Mouse (Mus musculus) Muller cell, postnatal 12 days (primary cell): ENCODE results near the gene Arpc3.

Source experiments
- DNase-seq: peaks from one replicate; pipeline ENCODE4 v3.0.0-alpha.2; 2015; ENCODE audit errors: inconsistent ontology term

The Arpc3 gene

GRCm38 (mm10) chr5:122391786-122392180 lies at the start of gene Arpc3:
Gene Arpc3, plus strand, starts transcription at chr5:122391878.
- DNase-seq, result peak; percentile 91

DNA sequence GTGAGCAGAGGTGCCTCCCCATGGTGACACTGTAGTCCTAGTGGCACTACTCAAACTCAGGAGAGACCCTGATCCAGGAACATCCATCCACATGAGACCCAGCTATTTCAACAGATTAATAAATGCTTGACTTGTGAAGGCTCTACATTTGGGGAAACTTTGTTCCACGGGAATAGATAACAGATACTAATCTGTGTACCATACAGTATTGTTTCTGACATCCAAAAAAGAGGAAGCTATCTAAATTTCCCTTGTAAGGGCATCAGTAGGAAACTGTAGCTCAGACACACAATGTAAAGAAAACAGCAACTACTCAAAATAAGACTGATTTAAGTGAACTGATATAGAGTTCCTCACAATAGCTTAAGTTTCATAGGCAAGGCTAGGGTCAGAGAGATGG lies 48.8 kb upstream of the Arpc3 start:
- DNase-seq, result no peak

DNA sequence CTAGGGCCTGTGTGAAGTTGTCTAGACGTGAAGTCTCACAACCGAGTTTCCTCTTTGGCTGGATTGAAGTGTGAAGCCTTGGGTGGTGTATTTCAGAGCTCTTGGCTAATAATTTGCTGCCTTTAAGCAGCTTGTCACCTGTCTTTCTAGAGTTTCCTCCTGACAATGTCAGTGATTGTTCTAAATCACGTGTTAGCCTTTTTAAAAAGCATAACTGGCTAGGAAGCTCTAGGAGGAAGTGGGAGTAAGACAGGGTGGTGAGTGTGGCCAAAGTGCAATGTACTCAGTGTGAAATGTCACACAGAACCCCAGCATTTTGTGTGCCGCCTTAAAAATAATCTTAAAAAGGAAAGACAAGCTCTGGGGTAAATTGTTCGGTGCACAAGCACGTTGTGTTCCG lies 47.9 kb upstream of the Arpc3 start:
- no peak for DNase-seq

DNA sequence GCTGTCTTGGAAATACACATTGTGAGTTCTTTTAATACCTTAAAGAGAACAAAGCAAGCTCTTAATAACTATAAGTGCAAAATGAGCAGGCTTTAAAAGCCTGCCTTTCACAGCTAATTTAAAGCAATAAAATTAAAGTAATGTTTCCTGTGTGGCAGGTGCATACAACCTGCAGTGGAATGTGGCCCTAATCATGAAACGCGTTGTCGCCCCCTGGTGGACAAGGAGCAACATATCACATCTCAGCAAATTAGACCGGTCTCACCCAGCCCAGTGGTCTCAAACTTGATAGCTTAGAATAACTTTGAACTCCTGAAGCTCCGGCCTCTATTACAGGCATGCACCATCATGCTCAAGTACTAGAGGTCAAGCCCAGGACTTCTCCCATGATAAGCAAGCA lies 47.4 kb upstream of the Arpc3 start:
- peak; percentile 44 for DNase-seq

DNA sequence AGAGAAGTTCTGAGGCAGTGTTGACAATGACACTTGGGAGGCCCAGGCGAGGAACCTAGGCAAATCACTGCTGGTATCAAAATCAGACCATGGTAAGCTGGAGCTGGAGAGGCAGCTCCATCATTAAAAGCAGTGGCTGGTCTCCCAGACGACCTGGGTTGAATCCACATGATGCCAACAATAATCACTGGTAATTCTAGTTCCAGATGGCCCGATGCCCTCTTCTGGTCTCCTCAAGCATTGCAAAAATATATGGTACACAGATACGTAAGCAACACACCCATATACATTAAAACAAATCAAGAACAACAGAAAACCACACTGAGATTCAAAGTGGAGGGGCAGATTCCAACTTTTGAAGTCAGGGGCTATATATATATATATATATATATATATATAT lies 45.9 kb upstream of the Arpc3 start:
- DNase-seq, result no peak

DNA sequence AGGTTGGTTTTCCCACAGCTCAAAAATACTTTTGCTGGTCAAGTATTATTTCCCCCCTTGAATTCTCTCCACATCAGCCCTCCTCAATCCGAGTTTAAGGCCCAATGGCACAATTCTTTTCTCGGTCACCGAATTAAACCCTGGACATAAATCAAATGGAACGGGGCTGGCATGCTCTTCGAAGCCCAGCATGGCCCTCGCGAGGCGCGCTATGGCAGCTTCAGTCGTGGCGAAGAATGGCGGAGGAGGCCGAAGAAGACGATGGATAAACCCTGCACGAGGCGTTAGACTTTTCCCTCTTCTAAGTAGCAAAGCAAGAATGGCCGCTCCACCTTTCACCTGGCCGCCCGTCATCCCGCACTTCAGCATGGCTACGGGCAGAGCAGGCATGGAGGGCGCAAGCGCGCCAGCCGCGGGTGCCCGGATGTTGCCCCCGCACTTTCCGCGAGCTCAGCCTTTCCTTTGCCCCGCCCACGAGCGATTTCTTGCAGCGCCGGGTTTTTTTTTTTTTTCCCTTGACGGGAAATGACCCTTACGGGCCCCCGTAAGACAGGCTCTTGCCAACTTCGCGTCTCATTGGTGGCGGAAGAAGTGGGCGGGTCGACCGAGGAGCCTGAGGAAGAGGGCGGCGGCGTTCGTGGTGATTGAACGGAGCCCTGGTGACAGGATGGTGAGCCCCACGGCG lies 37.7 kb upstream of the Arpc3 start, which contains the start of the genes Rad9b and Vps29:
Rad9b (minus strand) TSS at position 427 of the 685 bp plus-strand sequence.
Vps29 (plus strand) TSS at position 563 of the 685 bp plus-strand sequence.
- DNase-seq, result peak; percentile 99

DNA sequence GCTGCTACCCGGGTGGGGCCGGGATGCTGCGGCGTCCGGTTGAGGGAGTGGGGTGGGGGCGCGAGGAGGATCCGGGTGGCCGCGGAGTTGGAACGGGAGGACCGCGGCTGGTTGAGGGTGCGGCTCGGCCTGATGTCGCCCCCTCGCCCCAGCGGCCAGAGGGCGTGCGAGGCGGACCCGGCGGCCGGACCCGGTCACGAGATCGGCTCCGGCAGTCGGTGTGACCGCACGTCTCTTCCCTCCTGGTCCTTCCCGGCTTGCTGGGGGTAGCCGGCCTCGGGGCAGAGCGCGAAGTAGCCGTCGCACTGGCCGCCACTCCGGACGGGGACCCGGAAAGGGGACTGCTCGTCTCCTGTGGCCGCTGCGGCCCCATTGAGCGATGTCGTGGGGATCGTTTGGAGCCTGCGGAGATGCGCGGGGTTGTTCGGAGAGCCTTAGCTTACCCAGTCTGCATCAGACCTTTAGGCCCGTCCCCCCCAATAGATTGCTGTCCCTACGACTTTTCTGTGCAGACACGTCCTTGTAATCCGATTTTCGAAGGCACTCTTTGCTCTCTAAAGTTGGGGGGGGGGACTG lies 37.1 kb upstream of the Arpc3 start:
- no peak for DNase-seq

- no peak for DNase-seq
Observed at GRCm38 (mm10) chr5:122371591-122372191, 20.0 kb upstream of the Arpc3 start, which contains the start of gene Gpn3. Gene Gpn3, plus strand, starts transcription at chr5:122371876.

DNA sequence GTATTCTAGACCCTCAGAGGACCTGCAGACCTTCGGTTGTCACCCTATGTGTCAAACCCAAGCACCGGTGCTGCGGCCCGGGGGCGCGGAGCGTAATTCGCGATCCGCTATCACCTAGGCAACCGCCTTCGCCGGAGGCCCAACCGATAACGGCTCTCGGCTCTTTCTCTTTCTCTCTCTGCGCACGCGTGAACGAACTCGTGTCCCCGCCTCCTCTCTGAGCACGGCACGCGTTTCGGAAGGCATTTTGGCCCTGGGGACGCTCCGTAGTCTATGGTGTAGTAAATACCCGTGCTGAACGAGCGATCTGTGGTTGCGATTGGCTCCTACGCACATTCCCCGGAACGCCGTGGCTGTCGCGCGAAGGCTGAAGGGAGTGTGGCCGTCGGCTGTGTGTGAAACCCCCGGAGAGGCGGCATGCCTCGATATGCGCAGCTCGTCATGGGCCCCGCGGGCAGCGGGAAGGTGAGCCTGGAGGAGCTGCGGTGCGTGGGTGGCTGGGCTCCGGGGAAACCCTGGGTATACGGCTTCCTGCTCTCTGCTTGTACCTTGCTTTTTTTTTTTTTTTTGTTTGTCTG lies 19.4 kb upstream of the Arpc3 start, which contains the start of gene Fam216a:
Fam216a (minus strand) TSS at position 173 of the 578 bp plus-strand sequence.
- DNase-seq, result peak; percentile 98

DNA sequence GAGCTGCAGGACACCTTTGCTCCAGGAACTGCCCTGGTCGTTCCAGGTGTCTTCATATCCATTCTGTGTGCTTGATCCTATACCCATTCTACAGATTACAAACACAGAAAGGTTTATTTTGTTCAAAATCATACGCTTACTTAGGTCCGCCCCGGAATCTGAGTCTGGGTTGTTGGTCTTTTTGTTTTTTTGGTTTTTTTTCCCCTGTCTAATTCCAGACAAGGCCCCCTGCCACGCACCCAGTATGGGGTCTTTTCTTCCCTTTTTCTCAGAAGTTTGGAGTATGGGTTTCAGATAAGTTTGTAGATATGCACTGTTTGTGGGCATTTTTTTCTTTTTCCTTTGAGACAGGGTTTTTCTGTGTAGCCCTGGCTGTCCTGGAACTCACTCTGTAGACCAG lies 18.8 kb upstream of the Arpc3 start:
- no peak for DNase-seq

DNA sequence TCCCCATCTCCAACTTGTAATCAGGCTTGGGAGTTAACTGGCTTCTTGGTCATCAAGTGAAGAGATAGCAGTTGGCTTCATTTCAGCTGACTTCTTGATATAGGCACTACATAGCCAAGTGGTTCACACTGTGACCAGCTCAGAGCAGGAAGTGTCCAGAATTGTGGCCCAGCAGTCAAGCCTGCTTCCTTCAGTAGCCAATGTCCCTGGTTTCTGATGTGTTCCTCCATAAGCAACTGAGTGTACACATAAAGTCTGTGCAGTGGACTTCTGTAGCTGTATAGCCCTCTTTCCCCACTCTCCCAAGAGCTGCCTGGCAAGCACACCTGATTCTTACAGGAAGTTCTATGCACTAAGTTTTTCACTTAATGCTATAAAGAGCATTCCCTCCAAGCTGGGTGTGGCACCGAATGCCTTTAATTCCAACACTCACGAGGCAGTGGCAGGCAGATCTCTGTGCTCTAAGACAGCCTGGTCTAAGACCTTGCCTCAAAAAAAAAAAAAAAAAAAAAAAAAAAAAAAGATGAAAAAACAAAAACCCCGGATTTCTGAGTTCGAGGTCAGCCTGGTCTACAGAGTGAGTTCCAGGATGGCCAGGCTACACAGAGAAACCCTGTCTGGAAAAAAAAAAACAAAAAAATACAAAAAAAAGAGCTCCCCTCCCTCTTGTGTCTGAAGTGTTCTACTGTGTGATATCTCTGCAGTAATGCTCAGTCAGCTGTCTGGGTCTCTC lies 14.4 kb upstream of the Arpc3 start:
- no peak for DNase-seq

DNA sequence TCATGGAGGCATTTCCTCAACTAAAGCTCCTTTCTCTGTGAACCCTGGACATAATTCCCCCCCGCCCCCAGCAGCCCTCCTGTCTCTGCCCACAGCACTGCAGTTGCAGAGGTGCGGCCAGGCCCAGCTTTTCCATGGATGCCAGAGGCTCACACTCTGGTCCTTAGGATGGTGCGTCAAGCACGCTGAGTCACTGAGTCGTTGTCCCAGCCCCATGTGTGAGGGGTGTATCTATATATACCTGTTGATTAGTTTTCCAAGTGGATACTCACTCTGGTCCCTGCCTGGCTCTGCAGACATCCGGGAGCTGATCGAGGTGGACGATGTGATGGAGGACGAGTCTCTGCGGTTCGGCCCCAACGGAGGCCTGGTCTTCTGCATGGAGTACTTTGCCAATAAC lies 13.5 kb upstream of the Arpc3 start:
- no peak for DNase-seq

DNA sequence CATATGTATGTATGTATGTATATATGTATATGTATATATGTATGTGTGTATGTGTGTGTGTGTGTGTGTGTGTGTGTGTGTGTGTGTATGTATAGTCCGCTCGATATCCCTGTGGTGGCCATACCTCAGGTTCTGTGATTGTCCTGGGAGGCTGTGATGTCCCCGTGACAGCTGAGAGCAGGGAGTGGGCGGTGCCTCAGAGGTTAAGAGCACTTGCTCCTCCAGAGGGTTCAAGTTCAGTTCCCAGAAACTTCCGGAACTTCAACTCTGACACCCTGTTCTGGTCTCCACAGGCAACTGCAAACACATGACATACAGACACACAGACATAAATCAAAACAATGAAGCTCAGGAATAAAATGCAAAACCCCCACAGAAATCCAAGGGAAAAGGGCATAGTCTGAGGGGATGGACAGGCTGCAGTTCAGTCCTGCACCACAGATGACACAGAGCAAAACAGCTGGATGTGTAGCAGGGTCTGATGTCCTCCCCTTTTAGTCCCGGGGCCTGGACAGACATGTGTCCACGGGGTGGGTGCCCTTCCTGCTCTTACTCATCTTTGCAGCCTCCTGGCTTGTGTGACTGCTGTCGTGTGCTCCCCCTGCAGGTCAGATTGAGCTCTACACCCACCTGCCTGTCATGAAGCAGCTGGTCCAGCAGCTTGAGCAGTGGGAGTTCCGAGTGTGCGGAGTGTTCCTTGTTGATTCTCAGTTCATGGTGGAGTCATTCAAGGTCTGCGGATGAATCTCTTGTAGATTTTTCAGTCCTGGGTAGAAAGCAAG lies 12.1 kb upstream of the Arpc3 start:
- DNase-seq, result peak; percentile 65

DNA sequence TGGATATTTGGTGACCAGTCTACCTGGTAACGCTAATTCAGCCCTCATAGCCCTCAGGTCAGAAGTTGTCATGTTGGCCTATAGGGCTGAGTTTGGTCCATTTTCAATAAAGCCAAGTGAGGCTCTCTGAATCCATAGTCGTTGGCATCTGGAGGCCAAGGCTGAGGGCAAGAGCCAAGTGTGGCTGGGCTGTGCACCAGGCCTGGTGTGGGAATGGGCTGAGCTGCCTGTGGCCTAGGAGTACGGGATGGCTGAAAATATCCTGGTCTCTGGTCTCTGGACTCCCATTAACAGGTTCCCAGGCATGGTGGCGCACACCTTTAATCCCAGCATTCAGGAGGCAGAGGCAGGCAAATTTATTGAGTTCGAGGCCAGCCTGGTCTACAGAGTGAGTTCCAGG lies 1.7 kb upstream of the Arpc3 start:
- no peak for DNase-seq

GRCm38 (mm10) chr5:122390671-122391070 lies 1.0 kb upstream of the Arpc3 start:
- DNase-seq, result no peak

DNA sequence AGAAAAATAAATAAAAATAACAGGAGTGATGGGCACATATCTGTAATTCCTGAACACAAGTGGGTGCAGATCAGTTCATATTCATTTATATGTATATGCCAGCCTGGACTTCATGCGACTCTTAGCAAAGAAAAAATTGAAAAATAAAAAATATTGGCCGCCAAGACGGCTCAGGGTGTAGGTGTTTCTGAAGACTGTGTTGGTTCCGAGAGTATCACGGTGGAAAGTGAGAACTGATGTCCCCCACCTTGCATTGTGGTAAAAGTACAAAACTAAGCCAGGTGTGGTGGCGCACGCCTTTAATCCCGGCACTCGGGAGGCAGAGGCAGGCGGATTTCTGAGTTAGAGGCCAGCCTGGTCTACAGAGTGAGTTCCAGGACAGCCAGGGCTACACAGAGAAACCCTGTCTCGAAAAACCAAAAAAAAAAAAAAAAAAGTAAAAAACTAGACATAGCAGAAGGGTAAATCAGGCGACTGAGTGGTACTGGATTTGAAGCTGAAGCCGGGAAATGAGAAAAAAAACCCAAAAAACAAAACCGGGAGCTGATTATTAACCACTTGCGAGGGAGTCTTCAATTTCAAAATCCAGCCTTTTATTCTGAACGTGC lies 396 bp upstream of the Arpc3 start:
- no peak for DNase-seq

DNA sequence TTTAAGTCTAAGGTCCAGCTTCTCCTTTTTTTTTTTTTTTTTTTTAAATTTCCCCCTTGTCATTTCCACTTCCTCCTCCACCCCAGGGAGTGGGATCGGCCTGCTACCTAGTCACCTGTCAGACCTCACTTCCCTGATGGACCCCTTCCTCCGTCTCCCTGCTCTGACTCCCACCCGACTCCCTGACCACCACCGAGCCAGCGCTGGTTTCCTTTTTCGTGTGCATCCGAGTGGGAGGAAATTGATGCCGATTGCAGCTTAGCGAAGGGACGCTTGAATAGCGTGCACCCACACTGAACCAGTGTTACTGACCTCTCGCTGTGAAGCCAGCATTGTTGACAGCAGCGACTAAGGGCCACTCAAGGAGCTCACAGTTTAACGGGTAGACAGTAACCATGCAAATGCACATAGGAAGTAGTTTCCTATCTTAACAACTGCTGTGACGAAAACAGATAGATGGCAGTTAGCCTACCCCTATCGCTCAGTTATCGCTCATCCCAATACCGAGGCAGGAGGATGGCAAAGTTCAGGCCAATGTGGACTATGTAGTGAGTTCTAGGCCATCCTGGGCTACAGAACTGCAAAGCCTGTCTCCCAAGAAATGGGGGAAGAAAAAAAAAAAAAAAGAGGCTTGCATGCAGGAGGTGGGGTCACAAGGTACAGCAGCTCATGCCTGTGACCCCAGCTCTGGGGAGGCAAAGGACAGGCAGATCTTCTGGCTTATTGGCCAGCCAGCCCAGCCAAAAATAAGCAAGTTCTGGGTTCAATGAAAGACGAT lies 738 bp downstream of the Arpc3 start:
- peak; percentile 45 for DNase-seq

GRCm38 (mm10) chr5:122393887-122394286 lies 2.2 kb downstream of the Arpc3 start:
- peak; percentile 44 for DNase-seq

DNA sequence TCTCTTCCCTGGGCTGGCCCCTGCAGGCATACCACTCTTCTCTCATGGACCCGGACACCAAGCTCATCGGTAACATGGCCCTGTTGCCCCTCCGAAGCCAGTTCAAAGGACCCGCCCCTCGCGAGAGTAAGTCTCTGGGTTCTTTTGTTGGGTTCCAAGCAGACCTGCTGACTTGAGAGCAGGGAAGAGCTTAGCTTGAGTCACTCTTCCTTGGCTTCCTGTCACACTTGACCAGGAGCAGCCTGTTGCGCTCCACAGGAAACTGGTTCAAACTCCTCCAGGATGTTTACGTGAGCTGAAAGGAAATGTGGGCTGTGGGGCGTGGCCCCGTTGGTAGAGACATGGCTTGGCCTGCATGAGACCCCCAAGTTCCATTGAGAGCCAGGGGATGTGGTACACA lies 5.1 kb downstream of the Arpc3 start:
- no peak for DNase-seq

GRCm38 (mm10) chr5:122397495-122397894 lies 5.8 kb downstream of the Arpc3 start:
- no peak for DNase-seq
